Mouse (Mus musculus) embryonic facial prominence, embryonic 15.5 days (tissue): ENCODE data around the gene Acot6. TPM values are rescaled to one million over a fixed set of nuclear protein-coding genes. Genes with fewer than 3 reads are reported as not detected.

Experiments
- ATAC-seq: fragments of 200-750 bp; cut with Nextera tagmentation; 2 replicates; pipeline ENCODE4 v1.8.0; 2017; ENCODE audit warnings: low read depth, moderate TSS enrichment; ENCODE audit not compliant: insufficient number of reproducible peaks, low FRiP score, low TSS enrichment
- H3K27ac ChIP-seq: fragments of 300-500 bp; sonication (generic); replicated peaks from 2 replicates; pipeline ENCODE4 v1.5.1; 2015; ENCODE audit warnings: mild to moderate bottlenecking, inconsistent platforms
- H3K27me3 ChIP-seq: fragments of 300-500 bp; sonication (generic); 2 replicates; pipeline ENCODE4 v1.6.1; 2015; ENCODE audit warnings: inconsistent platforms
- H3K36me3 ChIP-seq: fragments of 300-500 bp; sonication (generic); 2 replicates; pipeline ENCODE4 v1.6.1; 2015; ENCODE audit warnings: mild to moderate bottlenecking, inconsistent platforms
- H3K4me1 ChIP-seq: fragments of 300-500 bp; sonication (generic); 2 replicates; pipeline ENCODE4 v1.6.1; 2015; ENCODE audit warnings: inconsistent platforms
- H3K4me2 ChIP-seq: fragments of 300-500 bp; sonication (generic); replicated peaks from 2 replicates; pipeline ENCODE4 v1.6.1; 2015; ENCODE audit warnings: mild to moderate bottlenecking, inconsistent platforms
- H3K4me3 ChIP-seq: fragments of 300-500 bp; sonication (generic); replicated peaks from 2 replicates; pipeline ENCODE4 v1.5.1; 2015; ENCODE audit warnings: mild to moderate bottlenecking, inconsistent platforms
- H3K9ac ChIP-seq: fragments of 300-500 bp; sonication (generic); 2 replicates; pipeline ENCODE4 v1.6.1; 2015; ENCODE audit warnings: inconsistent platforms
- H3K9me3 ChIP-seq: fragments of 300-500 bp; sonication (generic); replicated peaks from 2 replicates; pipeline ENCODE4 v1.6.1; 2016; ENCODE audit warnings: inconsistent platforms
- WGBS: fragments of 180-500 bp; shearing (Covaris S2); methylation state at CpG from one replicate; pipeline ENCODE4 v1.1.7; 2015; 5-methylcytosine and 5-hydroxymethylcytosine counted together
- polyA plus RNA-seq: library from polyadenylated mRNA; unstranded; fragments of >200 nt; fragmentation: Nextera tagmentation; extraction: Ambion mirVana; gene quantifications from 2 replicates; pipeline ENCODE4 v1.2.1, GENCODE M21; 2015

Acot6 gene
- polyA plus RNA-seq, 1 experiment from 2014 or later = 2.4 TPM

GRCm38 (mm10) chr12:84153414-84153813 lies 53.0 kb downstream of the Acot6 start:
- H3K4me2 ChIP-seq = no peak overlapping the region
- WGBS = 84% methylated on average over 6 of the region's 6 CpGs
- no peak overlapping the region for H3K4me3 ChIP-seq
- H3K27me3 ChIP-seq = no peaks in the 10 kb centered on the region
- peaks cover 66% of the 10 kb centered on the region for H3K36me3 ChIP-seq
- no peaks in the 10 kb centered on the region for H3K9me3 ChIP-seq
- H3K27ac ChIP-seq = no peak overlapping the region
- no peak for ATAC-seq
- no peak overlapping the region for H3K9ac ChIP-seq
- H3K4me1 ChIP-seq = peaks cover 12% of the 10 kb centered on the region; the same call in 1 of the 2 replicates

GRCm38 (mm10) chr12:84154786-84155522 lies 54.5 kb downstream of the Acot6 start:
- no peak overlapping the region for H3K27ac ChIP-seq
- peaks cover 5% of the 10 kb centered on the region; the same call in 1 of the 2 replicates for H3K4me1 ChIP-seq
- ATAC-seq = no peak
- H3K4me2 ChIP-seq = no peak overlapping the region
- WGBS = 78% methylated on average over 11 of the region's 11 CpGs
- no peaks in the 10 kb centered on the region for H3K27me3 ChIP-seq
- no peak overlapping the region for H3K4me3 ChIP-seq
- H3K36me3 ChIP-seq = peaks cover 82% of the 10 kb centered on the region
- H3K9ac ChIP-seq = no peak overlapping the region
- H3K9me3 ChIP-seq = no peaks in the 10 kb centered on the region

DNA sequence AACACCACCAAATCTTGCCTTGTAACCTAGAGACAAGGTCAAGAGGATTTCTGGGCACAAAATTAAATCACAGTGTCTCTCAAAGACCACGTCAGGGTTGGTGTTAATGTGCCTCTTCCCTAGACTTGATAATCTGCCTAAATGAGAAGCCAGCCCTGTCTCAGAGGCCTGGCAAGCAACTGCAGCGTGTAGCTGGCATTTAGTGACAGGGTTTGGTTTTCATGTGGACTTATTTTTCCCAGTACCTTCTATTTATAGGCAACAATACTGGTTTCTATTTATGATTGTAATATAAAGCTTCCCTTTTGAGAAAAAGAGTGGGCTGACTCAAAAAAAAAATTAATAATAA lies 55.0 kb downstream of the Acot6 start:
- H3K9me3 ChIP-seq = no peaks in the 10 kb centered on the region
- ATAC-seq = no peak
- no peak overlapping the region for H3K27ac ChIP-seq
- H3K4me3 ChIP-seq = no peak overlapping the region
- peaks cover 5% of the 10 kb centered on the region; the same call in 1 of the 2 replicates for H3K4me1 ChIP-seq
- peaks cover 87% of the 10 kb centered on the region for H3K36me3 ChIP-seq
- no peak overlapping the region for H3K9ac ChIP-seq
- H3K4me2 ChIP-seq = no peak overlapping the region
- no peaks in the 10 kb centered on the region for H3K27me3 ChIP-seq
- 68% methylated on average over 2 of the region's 2 CpGs for WGBS

DNA sequence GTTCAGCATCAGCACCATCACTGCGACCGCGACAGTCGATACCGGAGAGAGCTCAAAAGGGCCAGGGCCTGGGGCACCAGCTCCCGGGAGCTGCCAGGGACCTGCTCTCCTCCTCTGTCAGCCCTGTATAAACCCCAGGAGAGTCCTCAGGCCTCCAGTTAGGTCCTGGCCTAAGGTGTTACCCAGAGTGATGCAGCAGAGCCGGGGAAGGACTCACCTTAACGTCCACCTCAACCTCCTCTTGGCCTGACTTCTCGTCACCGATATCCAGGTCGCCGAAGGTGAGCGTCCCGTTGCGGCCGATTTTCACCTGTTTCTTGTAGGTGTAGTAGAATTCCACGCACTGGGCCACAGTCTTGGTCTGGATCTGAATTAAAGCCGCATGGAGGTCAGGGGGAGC lies 55.8 kb downstream of the Acot6 start:
- Histone ChIP-seq H3K27me3 (no peaks in the 10 kb centered on the region), H3K9me3 (no peaks in the 10 kb centered on the region), H3K27ac (no peak overlapping the region), H3K4me2 (no peak overlapping the region), H3K4me1 (no peaks in the 10 kb centered on the region), H3K36me3 (peaks cover 87% of the 10 kb centered on the region), H3K9ac (no peak overlapping the region), H3K4me3 (no peak overlapping the region)
- 93% methylated on average over 18 of the region's 18 CpGs for WGBS
- no peak for ATAC-seq

- WGBS = 90% methylated on average over 14 of the region's 14 CpGs
- Histone ChIP-seq H3K27ac (no peak overlapping the region), H3K36me3 (peaks cover 80% of the 10 kb centered on the region), H3K9me3 (no peaks in the 10 kb centered on the region), H3K27me3 (no peaks in the 10 kb centered on the region), H3K9ac (no peak overlapping the region), H3K4me3 (no peak overlapping the region), H3K4me2 (no peak overlapping the region), H3K4me1 (peaks cover 6% of the 10 kb centered on the region)
- ATAC-seq = no peak
These were observed 57.7 kb downstream of the Acot6 start for GRCm38 (mm10) chr12:84158156-84158555.

GRCm38 (mm10) chr12:84160491-84160890 lies 60.0 kb downstream of the Acot6 start:
- peaks cover 10% of the 10 kb centered on the region for H3K4me1 ChIP-seq
- peaks cover 61% of the 10 kb centered on the region for H3K36me3 ChIP-seq
- H3K27me3 ChIP-seq = no peaks in the 10 kb centered on the region
- no peak overlapping the region for H3K4me2 ChIP-seq
- no peak overlapping the region for H3K4me3 ChIP-seq
- no peak overlapping the region for H3K27ac ChIP-seq
- WGBS = 93% methylated on average over 8 of the region's 8 CpGs
- no peak overlapping the region for H3K9ac ChIP-seq
- no peak for ATAC-seq
- no peaks in the 10 kb centered on the region for H3K9me3 ChIP-seq

Other genes starting within 250 kb of the Acot6 start
- gene Numb, start 178.7 kb upstream of the Acot6 start, polyA plus RNA-seq = 35.3 and 37.3 TPM in 2 replicates
- gene Riox1, start 150.0 kb upstream of the Acot6 start, polyA plus RNA-seq = 14.7 and 15.4 TPM in 2 replicates
- not detected in 2 replicates for gene Heatr4, start 115.8 kb upstream of the Acot6 start, polyA plus RNA-seq
- 24.0 and 24.4 TPM in 2 replicates for gene Acot2, start 112.8 kb upstream of the Acot6 start, polyA plus RNA-seq
- gene Acot1, start 91.2 kb upstream of the Acot6 start, polyA plus RNA-seq = 50.2 and 58.9 TPM in 2 replicates
- gene Acot4, start 62.3 kb upstream of the Acot6 start, polyA plus RNA-seq = 0.25 and 0.45 TPM in 2 replicates
- gene Gm49366, start 61.7 kb upstream of the Acot6 start, polyA plus RNA-seq = not detected in 2 replicates
- gene Acot3, start 48.5 kb upstream of the Acot6 start, polyA plus RNA-seq = not detected in 2 replicates
- gene Acot5, start 31.3 kb upstream of the Acot6 start, polyA plus RNA-seq = 0.16 TPM in 2 replicates
- gene Dnal1, start 13.7 kb downstream of the Acot6 start, polyA plus RNA-seq = 6.0 and 6.3 TPM in 2 replicates
- gene Pnma1, start 47.8 kb downstream of the Acot6 start, polyA plus RNA-seq = 1.8 and 3.0 TPM in 2 replicates
- gene Elmsan1, start 118.2 kb downstream of the Acot6 start, polyA plus RNA-seq = 15.4 and 15.9 TPM in 2 replicates
- 16.8 and 17.0 TPM in 2 replicates for gene Ptgr2, start 184.6 kb downstream of the Acot6 start, polyA plus RNA-seq
- 80.1 and 81.7 TPM in 2 replicates for gene Zfp410, start 216.2 kb downstream of the Acot6 start, polyA plus RNA-seq